Mouse (Mus musculus) limb, embryonic 12.5 days (tissue): ENCODE results near the gene 4930513O06Rik. TPM values are rescaled to one million over a fixed set of nuclear protein-coding genes. Genes with fewer than 3 reads are reported as not detected.

Experiments used
- polyA plus RNA-seq: library from polyadenylated mRNA; unstranded; fragments of >200 nt; fragmentation: Nextera tagmentation; extraction: Ambion mirVana; gene quantifications from 2 replicates; pipeline ENCODE4 v1.2.1, GENCODE M21; 2016

4930513O06Rik gene
- polyA plus RNA-seq, 1 experiment from 2014 or later = not detected

Other genes starting within 250 kb of the 4930513O06Rik start
- 30.8 and 35.9 TPM in 2 replicates for gene Nrk, start 171.8 kb upstream of the 4930513O06Rik start, polyA plus RNA-seq
- 0.14 TPM in 1 of 2 replicates, not detected in the other for gene Serpina7, start 1.0 kb upstream of the 4930513O06Rik start, polyA plus RNA-seq
- not detected in 2 replicates for gene 4933428M09Rik, start 93.0 kb downstream of the 4930513O06Rik start, polyA plus RNA-seq
- 36.3 and 41.0 TPM in 2 replicates for gene Mum1l1, start 123.8 kb downstream of the 4930513O06Rik start, polyA plus RNA-seq
- gene Trap1a, start 247.4 kb downstream of the 4930513O06Rik start, polyA plus RNA-seq = not detected in 2 replicates